Mouse (Mus musculus) small intestine, adult 2 months (tissue): Measurements from ENCODE around the gene Ropn1. TPM values are rescaled to one million over a fixed set of nuclear protein-coding genes. Genes with fewer than 3 reads are reported as not detected.
"Not testable (repeated sequence)": the region's sequence is repeated elsewhere in the genome, so short reads cannot be mapped to it uniquely, and the experiment has no call there.

Experiments used
- H3K27ac ChIP-seq: fragments of 200-500 bp; 2 replicates; pipeline ENCODE4 v1.5.1; 2012; ENCODE audit warnings: low read depth, low read length, control low read depth, inconsistent platforms; ENCODE audit not compliant: insufficient read depth
- H3K27me3 ChIP-seq: fragments of 200-500 bp; 2 replicates; pipeline ENCODE4 v1.6.1; 2012; ENCODE audit warnings: mild to moderate bottlenecking, moderate library complexity, low read length, inconsistent platforms; ENCODE audit not compliant: control insufficient read depth, insufficient read depth
- H3K36me3 ChIP-seq: fragments of 200-500 bp; 2 replicates; pipeline ENCODE4 v1.6.1; 2012; ENCODE audit warnings: mild to moderate bottlenecking, low read length, control low read depth, inconsistent platforms; ENCODE audit not compliant: control insufficient read depth, insufficient read depth
- H3K4me1 ChIP-seq: fragments of 200-500 bp; 2 replicates; pipeline ENCODE4 v1.6.1; 2012; ENCODE audit warnings: low read length, inconsistent platforms, mixed read lengths; ENCODE audit not compliant: control insufficient read depth, insufficient read depth, insufficient read length
- H3K4me3 ChIP-seq: fragments of 200-500 bp; 2 replicates; pipeline ENCODE4 v1.5.1; 2012; ENCODE audit warnings: low read depth, mild to moderate bottlenecking, control low read depth, inconsistent platforms, low read length, moderate library complexity
- CTCF ChIP-seq: fragments of 200-500 bp; IDR thresholded peaks from 2 replicates; pipeline ENCODE4 v1.5.1; 2012; ENCODE audit warnings: low read depth, mild to moderate bottlenecking, control low read depth, inconsistent platforms, low read length, moderate library complexity, mixed read lengths; ENCODE audit not compliant: insufficient replicate concordance, insufficient read length; ENCODE audit errors: extremely low read depth
- POLR2A ChIP-seq: fragments of 200-500 bp; IDR thresholded peaks from 2 replicates; pipeline ENCODE4 v1.6.1; 2012; ENCODE audit warnings: low read depth, mild to moderate bottlenecking, control low read depth, inconsistent platforms, low read length, moderate library complexity
- WGBS: fragments of 180-500 bp; shearing (Covaris S2); methylation state at CpG from one replicate; pipeline ENCODE4 v1.1.7; 2018; 5-methylcytosine and 5-hydroxymethylcytosine counted together
- polyA plus RNA-seq: library from polyadenylated mRNA; depleted of rRNA; stranded (reverse); fragments of >200 nt; gene quantifications from 2 replicates; pipeline ENCODE4 v1.2.3, GENCODE M21; 2012

Gene Ropn1
- polyA plus RNA-seq, 1 experiment: not detected

GRCm38 (mm10) chr16:34628397-34628796 lies 21.3 kb upstream of the Ropn1 start:
- Histone ChIP-seq H3K4me1 (no peaks in the 10 kb centered on the region), H3K27ac (no peak overlapping the region), H3K27me3 (no peaks in the 10 kb centered on the region), H3K4me3 (no peak overlapping the region), H3K36me3 (no peaks in the 10 kb centered on the region)
- TF ChIP-seq POLR2A (no peak), CTCF (no peak)
- WGBS: 76% methylated on average over 4 of the region's 4 CpGs

- no peaks in the 10 kb centered on the region for H3K4me1 ChIP-seq
- no peaks in the 10 kb centered on the region for H3K27me3 ChIP-seq
- no peak overlapping the region for H3K27ac ChIP-seq
- no peak for TF ChIP-seq CTCF
- TF ChIP-seq POLR2A: no peak
- no peaks in the 10 kb centered on the region for H3K36me3 ChIP-seq
- 61% methylated on average over 3 of the region's 3 CpGs for WGBS
- no peak overlapping the region for H3K4me3 ChIP-seq
These were observed 14.2 kb upstream of the Ropn1 start for GRCm38 (mm10) chr16:34635557-34635956.

DNA sequence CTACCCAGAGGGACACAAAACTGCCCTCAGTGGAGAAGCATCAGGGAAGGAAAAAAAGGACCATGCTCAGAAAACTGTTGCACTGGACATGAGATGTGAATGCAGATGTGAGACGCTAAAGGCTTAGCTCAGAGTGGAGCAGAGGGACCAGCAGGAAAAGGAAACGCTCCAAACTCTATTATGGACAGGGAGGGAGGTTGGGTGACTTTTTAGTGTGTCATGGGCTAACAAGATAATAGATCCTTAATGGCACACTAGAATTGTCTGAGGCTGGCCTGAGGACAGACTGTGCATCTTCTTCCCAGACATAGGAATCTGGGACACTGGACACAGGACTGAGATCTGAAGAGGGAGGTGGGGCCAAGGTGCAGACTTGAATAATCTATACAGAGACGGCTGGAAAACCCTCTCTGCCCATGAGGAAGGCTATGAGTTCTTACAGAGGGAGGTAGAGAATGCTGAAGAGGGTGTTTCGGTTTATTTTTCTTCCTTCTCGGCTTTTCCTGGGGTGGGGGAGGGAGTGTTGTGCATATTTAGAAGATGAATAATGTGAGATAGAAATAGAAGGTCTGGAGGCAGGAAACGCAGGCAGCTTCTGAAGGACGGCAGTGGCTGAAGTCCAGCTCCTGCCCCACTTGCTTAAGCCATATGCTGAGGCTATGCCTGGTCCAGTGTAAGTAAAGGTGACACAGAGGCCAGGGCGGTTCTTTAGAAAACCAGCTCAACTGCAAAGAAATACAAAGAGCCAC lies 6.0 kb upstream of the Ropn1 start:
- no peak for TF ChIP-seq POLR2A
- TF ChIP-seq CTCF: no peak
- Histone ChIP-seq H3K27ac (no peak overlapping the region), H3K36me3 (no peaks in the 10 kb centered on the region), H3K4me3 (no peak overlapping the region), H3K4me1 (no peaks in the 10 kb centered on the region), H3K27me3 (no peaks in the 10 kb centered on the region)
- WGBS: 55% methylated on average over 8 of the region's 8 CpGs

DNA sequence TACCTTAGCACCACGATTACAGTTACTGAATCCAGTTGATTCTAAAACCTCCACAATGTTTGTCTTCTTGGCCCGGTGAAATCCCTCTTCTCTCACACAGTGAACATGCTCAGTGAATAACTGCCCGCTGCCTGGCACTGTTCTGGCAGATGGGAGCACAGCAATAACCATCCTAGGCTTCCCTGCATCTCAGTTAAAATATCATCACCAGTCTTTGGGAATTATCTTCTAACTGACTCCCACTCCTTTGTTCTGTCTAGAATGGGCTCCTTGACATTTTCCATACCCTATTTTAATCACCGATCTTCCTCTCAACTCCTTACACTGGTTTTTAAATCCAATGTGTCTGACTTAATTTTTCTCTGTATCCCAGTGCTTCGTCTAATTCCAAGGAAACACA lies 3.3 kb downstream of the Ropn1 start:
- peaks cover 3% of the 10 kb centered on the region; the same call in 1 of the 2 replicates for H3K27me3 ChIP-seq
- 87% methylated on average over 5 of the region's 5 CpGs for WGBS
- H3K36me3 ChIP-seq: no peaks in the 10 kb centered on the region
- H3K27ac ChIP-seq: no peak overlapping the region
- peaks cover 2% of the 10 kb centered on the region; the same call in 1 of the 2 replicates for H3K4me1 ChIP-seq
- TF ChIP-seq POLR2A (no peak), CTCF (no peak)
- H3K4me3 ChIP-seq: no peak overlapping the region

GRCm38 (mm10) chr16:34657566-34657965 lies 7.8 kb downstream of the Ropn1 start:
- not testable (repeated sequence) for H3K4me1 ChIP-seq, H3K36me3 ChIP-seq, H3K27ac ChIP-seq, H3K27me3 ChIP-seq
- H3K4me3 ChIP-seq: peak overlapping the region; percentile 24; the same call in 1 of the 2 replicates
- WGBS: 2% methylated on average over 16 of the region's 16 CpGs

DNA sequence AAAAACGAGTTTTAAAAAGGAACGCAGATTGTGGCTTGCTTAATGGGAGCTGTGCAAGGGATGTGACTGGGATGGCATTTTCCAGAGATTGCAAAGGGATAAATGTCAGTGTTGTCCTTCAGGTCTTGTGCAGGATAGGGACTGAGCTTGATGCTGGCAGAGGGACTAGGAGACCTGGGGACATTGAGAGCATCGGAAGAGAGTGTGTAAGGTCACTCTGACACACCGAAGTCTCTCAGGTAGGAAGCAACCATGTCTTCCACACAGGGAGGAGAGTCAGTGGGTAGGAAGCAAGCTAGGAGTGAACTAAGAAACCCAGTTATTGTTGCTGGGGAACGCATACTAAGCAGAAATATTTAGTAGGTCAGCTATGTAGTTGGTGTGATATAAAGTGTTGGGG lies 8.3 kb downstream of the Ropn1 start:
- Histone ChIP-seq H3K27me3 (peaks cover 3% of the 10 kb centered on the region; the same call in 1 of the 2 replicates), H3K36me3 (no peaks in the 10 kb centered on the region), H3K27ac (no peak overlapping the region), H3K4me1 (peaks cover 2% of the 10 kb centered on the region; the same call in 1 of the 2 replicates), H3K4me3 (no peak overlapping the region)
- 23% methylated on average over 5 of the region's 5 CpGs for WGBS
- TF ChIP-seq POLR2A: no peak
- no peak for TF ChIP-seq CTCF

GRCm38 (mm10) chr16:34658388-34658787 lies 8.7 kb downstream of the Ropn1 start:
- Histone ChIP-seq H3K4me1 (peaks cover 2% of the 10 kb centered on the region; the same call in 1 of the 2 replicates), H3K27ac (no peak overlapping the region), H3K36me3 (no peaks in the 10 kb centered on the region), H3K27me3 (peaks cover 3% of the 10 kb centered on the region; the same call in 1 of the 2 replicates), H3K4me3 (no peak overlapping the region)
- WGBS: 41% methylated on average over 11 of the region's 11 CpGs
- no peak for TF ChIP-seq POLR2A
- TF ChIP-seq CTCF: no peak

GRCm38 (mm10) chr16:34664553-34664952 lies 14.8 kb downstream of the Ropn1 start:
- 0 out of 2 replicates have a peak, but pooled peaks cover 2% of the 10 kb centered on the region for H3K4me1 ChIP-seq
- 81% methylated on average over 3 of the region's 3 CpGs for WGBS
- no peak overlapping the region for H3K27ac ChIP-seq
- H3K27me3 ChIP-seq: peaks cover 5% of the 10 kb centered on the region; the same call in 1 of the 2 replicates
- no peak overlapping the region for H3K4me3 ChIP-seq
- no peak for TF ChIP-seq CTCF
- H3K36me3 ChIP-seq: no peaks in the 10 kb centered on the region
